Mouse (Mus musculus) C2C12 (cell line): ENCODE data around the gene Gm15557.

Source experiments
- CEBPB ChIP-seq: IDR thresholded peaks from one replicate; pipeline ENCODE4 v1.6.1; 2011; ENCODE audit warnings: low read depth, mild to moderate bottlenecking, control low read depth, moderate library complexity
- CTCF ChIP-seq: IDR thresholded peaks from one replicate; pipeline ENCODE4 v1.5.1; 2011; ENCODE audit not compliant: control insufficient read depth, insufficient read depth, insufficient read length
- FOSL1 ChIP-seq: IDR thresholded peaks from one replicate; pipeline ENCODE4 v1.8.0; 2011; ENCODE audit warnings: mild to moderate bottlenecking, low read length; ENCODE audit not compliant: poor library complexity, insufficient read depth, severe bottlenecking
- MAX ChIP-seq: IDR thresholded peaks from one replicate; pipeline ENCODE4 v1.6.1; 2011; ENCODE audit warnings: mild to moderate bottlenecking, control low read depth
- MYOD1 ChIP-seq: IDR thresholded peaks from one replicate; pipeline ENCODE4 v1.6.1; 2011; ENCODE audit warnings: low read depth; ENCODE audit not compliant: control insufficient read depth, insufficient read length
- MYOG ChIP-seq: IDR thresholded peaks from one replicate; pipeline ENCODE4 v1.6.1; 2011; ENCODE audit not compliant: control insufficient read depth, insufficient read length; ENCODE audit errors: extremely low read depth
- USF1 ChIP-seq: IDR thresholded peaks from one replicate; pipeline ENCODE4 v1.6.1; 2011; ENCODE audit warnings: low read depth, mild to moderate bottlenecking, control low read depth, moderate library complexity

GRCm38 (mm10) chr2:155949362-155949761, 8.8 kb downstream of the Gm15557 start:
- TF ChIP-seq USF1 (no peak), CTCF (no peak), CEBPB (no peak), MYOD1 (no peak), MYOG (no peak), FOSL1 (peak; percentile 27), MAX (no peak)
